Mouse (Mus musculus) brain, embryonic 14.5 days (tissue): ENCODE measurements around the gene Esr1.

Experiments
- CTCF ChIP-seq: fragments of 200-500 bp; IDR thresholded peaks from 2 replicates; pipeline ENCODE4 v1.5.1; 2012; ENCODE audit warnings: inconsistent platforms, mild to moderate bottlenecking, moderate library complexity, borderline replicate concordance; ENCODE audit not compliant: insufficient read depth, insufficient read length; ENCODE audit errors: extremely low read depth
- POLR2A ChIP-seq: fragments of 200-500 bp; IDR thresholded peaks from 2 replicates; pipeline ENCODE4 v1.6.1; 2012; ENCODE audit warnings: mild to moderate bottlenecking, inconsistent platforms, borderline replicate concordance; ENCODE audit not compliant: poor library complexity, insufficient read depth, insufficient read length, severe bottlenecking; ENCODE audit errors: extremely low read depth

DNA sequence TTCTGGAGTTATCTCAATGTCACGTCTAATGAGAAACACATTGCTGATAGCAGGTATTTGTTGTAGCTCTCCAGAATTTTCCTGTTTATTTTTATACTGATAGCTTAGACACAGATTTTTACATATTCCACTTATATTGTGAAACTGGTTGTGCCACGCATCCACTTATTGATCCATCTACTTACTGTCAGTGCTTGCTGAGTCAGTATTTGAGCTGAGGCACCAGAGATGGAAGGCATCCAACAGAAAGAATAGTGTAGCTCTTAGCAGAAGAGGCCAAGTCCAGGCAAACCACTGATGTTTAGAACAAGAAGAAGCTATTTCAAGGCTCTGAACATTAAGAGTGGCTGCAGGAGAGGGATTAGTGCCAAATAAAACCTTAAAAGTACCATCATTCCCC is 126.9 kb downstream of the Esr1 start:
- TF ChIP-seq POLR2A = no peak
- TF ChIP-seq CTCF = no peak
